Mouse (Mus musculus): Measurements from ENCODE around the gene Smurf1. TPM values are rescaled to one million over a fixed set of nuclear protein-coding genes. Genes with fewer than 3 reads are reported as not detected.

Smurf1 gene
- polyA plus RNA-seq, 1 experiment from 2014 or later: 32.3 TPM

DNA sequence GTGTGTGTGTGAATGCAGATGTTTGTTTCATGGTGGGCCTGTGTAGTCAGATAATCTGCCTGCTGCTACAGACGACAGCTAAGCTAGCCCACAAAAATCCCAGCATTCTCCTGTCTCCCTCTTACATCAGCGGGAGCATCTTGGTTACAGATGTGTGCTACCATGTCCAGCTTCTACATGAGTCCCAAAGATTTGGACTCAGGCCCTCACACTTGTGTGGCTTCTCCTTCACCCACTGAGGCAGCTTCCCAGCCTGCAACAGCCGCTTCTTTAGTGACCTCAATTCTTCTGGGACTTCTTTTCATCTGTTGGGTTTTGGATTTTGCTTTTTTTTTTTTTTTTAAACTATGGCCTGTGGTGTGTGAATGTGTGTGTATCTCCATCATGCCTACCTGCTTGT is 92.8 kb downstream of the Smurf1 start:
- Histone ChIP-seq H3K4me1 (ENCODE audit: control insufficient read depth, insufficient read depth, low read length) (no peaks in the 10 kb centered on the region), H3K4me2 (ENCODE audit: low read length) (no peak overlapping the region), H3K27me3 (ENCODE audit: control insufficient read depth, insufficient read depth, low read depth, low read length) (no peaks in the 10 kb centered on the region), H3K27ac (ENCODE audit: low read length) (no peak overlapping the region), H3K4me3 (ENCODE audit: low read depth, low read length) (no peak overlapping the region), H3K9ac (ENCODE audit: low read depth, low read length) (no peak overlapping the region), H3K36me3 (ENCODE audit: control insufficient read depth, insufficient read depth, low read length) (peaks cover 11% of the 10 kb centered on the region; the same call in 1 of the 2 replicates), H3K9me3 (replicated peaks; ENCODE audit: control insufficient read depth, low read length, poor library complexity, severe bottlenecking) (no peaks in the 10 kb centered on the region)
- no peak for ATAC-seq
- WGBS: 84% methylated on average over 3 of the region's 3 CpGs

DNA sequence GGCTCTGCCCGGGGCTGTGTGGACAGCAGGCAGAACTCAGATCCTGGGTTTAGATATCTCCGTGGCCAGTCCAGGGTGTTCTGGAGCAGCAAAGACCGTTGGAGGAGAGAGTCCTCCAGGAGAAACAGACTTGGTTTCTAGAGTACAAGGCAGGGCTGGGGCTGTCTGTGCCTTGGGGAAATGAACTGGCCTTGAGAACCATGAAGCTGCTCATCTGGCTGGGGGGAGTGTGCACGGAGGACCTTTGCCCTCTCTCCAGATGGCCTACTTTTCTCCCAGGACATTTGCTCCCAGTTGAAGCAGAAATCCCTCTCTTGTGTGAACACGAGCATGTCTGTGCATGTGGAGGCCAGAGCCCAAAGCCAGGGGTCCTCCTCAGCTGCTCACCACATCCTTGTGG is 93.3 kb downstream of the Smurf1 start:
- ATAC-seq: no peak
- Histone ChIP-seq H3K4me3 (ENCODE audit: low read depth, low read length) (no peak overlapping the region), H3K27me3 (ENCODE audit: control insufficient read depth, insufficient read depth, low read depth, low read length) (no peaks in the 10 kb centered on the region), H3K4me2 (ENCODE audit: low read length) (no peak overlapping the region), H3K27ac (ENCODE audit: low read length) (no peak overlapping the region), H3K36me3 (ENCODE audit: control insufficient read depth, insufficient read depth, low read length) (peaks cover 7% of the 10 kb centered on the region; the same call in 1 of the 2 replicates), H3K9me3 (replicated peaks; ENCODE audit: control insufficient read depth, low read length, poor library complexity, severe bottlenecking) (no peaks in the 10 kb centered on the region), H3K4me1 (ENCODE audit: control insufficient read depth, insufficient read depth, low read length) (no peaks in the 10 kb centered on the region), H3K9ac (ENCODE audit: low read depth, low read length) (no peak overlapping the region)
- 84% methylated on average over 5 of the region's 5 CpGs for WGBS

DNA sequence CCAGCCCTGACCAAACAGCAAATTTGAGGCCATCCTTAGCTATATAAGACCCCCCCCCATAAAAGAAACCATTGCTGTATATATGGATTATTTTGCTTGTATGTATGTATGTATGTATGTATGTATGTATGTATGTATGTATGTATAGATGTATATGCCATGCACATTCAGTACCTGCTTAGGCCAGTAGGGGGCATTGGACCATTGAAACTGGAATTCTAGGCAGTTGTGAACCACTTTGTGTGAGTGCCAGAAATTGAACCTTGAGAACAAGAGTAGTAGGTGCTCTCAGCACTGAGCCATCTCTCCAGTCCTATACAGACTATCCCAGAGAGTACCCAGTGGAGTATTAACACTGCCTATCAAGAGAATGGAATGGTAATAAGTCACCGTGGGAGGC is 93.9 kb downstream of the Smurf1 start:
- Histone ChIP-seq H3K27me3 (ENCODE audit: control insufficient read depth, insufficient read depth, low read depth, low read length) (no peaks in the 10 kb centered on the region), H3K4me2 (ENCODE audit: low read length) (no peak overlapping the region), H3K27ac (ENCODE audit: low read length) (no peak overlapping the region), H3K4me1 (ENCODE audit: control insufficient read depth, insufficient read depth, low read length) (no peaks in the 10 kb centered on the region), H3K9me3 (replicated peaks; ENCODE audit: control insufficient read depth, low read length, poor library complexity, severe bottlenecking) (no peaks in the 10 kb centered on the region), H3K36me3 (ENCODE audit: control insufficient read depth, insufficient read depth, low read length) (peaks cover 3% of the 10 kb centered on the region; the same call in 1 of the 2 replicates), H3K4me3 (ENCODE audit: low read depth, low read length) (no peak overlapping the region), H3K9ac (ENCODE audit: low read depth, low read length) (no peak overlapping the region)
- 96% methylated on average over 1 of the region's 1 CpGs for WGBS
- no peak for ATAC-seq

DNA sequence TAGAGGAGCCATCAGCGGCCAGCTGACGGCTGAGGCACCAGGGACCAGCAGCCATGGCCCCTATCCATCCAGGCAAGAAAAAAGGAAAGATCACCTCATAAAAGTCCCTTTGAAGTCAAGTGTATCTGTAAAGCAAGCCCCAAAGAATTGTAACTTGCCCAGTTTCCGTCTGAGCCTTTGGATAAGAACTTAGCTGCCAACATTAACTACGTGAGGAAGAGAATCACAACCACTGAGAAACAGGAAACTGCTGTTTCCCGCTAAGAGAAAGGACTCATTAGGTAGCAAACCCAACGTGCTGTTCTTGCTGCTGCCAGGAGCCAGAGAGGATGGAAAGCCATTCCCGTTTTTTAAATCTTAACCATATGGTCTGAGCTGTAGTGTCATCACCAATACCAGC is 94.9 kb downstream of the Smurf1 start:
- Histone ChIP-seq H3K36me3 (ENCODE audit: control insufficient read depth, insufficient read depth, low read length) (no peaks in the 10 kb centered on the region), H3K4me1 (ENCODE audit: control insufficient read depth, insufficient read depth, low read length) (no peaks in the 10 kb centered on the region), H3K4me2 (ENCODE audit: low read length) (no peak overlapping the region), H3K4me3 (ENCODE audit: low read depth, low read length) (no peak overlapping the region), H3K9ac (ENCODE audit: low read depth, low read length) (no peak overlapping the region), H3K9me3 (replicated peaks; ENCODE audit: control insufficient read depth, low read length, poor library complexity, severe bottlenecking) (no peaks in the 10 kb centered on the region), H3K27me3 (ENCODE audit: control insufficient read depth, insufficient read depth, low read depth, low read length) (no peaks in the 10 kb centered on the region), H3K27ac (ENCODE audit: low read length) (no peak overlapping the region)
- no peak for ATAC-seq
- WGBS: 88% methylated on average over 7 of the region's 7 CpGs

DNA sequence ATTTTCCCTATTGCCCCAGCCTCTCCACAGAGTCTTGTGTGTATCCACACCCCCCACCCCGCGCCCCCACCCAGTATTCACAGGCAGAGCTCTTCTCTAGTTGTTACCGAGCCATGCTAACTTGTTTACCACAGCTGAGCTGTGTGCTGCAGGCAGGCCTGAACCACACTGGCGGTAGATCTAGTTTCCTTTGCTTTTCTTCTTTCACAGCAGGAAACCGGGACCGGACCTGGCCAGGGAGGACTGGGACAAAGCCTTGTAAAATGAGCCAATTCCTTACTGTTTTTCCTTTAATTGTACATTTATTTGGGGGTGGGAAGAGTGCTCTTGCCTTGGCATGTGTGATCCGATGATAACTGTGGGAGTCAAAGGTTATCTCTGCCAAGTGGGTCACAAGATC is 96.2 kb downstream of the Smurf1 start:
- Histone ChIP-seq H3K36me3 (ENCODE audit: control insufficient read depth, insufficient read depth, low read length) (no peaks in the 10 kb centered on the region), H3K4me1 (ENCODE audit: control insufficient read depth, insufficient read depth, low read length) (no peaks in the 10 kb centered on the region), H3K27me3 (ENCODE audit: control insufficient read depth, insufficient read depth, low read depth, low read length) (no peaks in the 10 kb centered on the region), H3K4me2 (ENCODE audit: low read length) (no peak overlapping the region), H3K27ac (ENCODE audit: low read length) (no peak overlapping the region), H3K9ac (ENCODE audit: low read depth, low read length) (no peak overlapping the region), H3K4me3 (ENCODE audit: low read depth, low read length) (no peak overlapping the region), H3K9me3 (replicated peaks; ENCODE audit: control insufficient read depth, low read length, poor library complexity, severe bottlenecking) (no peaks in the 10 kb centered on the region)
- no peak for ATAC-seq
- WGBS: 64% methylated on average over 7 of the region's 7 CpGs

DNA sequence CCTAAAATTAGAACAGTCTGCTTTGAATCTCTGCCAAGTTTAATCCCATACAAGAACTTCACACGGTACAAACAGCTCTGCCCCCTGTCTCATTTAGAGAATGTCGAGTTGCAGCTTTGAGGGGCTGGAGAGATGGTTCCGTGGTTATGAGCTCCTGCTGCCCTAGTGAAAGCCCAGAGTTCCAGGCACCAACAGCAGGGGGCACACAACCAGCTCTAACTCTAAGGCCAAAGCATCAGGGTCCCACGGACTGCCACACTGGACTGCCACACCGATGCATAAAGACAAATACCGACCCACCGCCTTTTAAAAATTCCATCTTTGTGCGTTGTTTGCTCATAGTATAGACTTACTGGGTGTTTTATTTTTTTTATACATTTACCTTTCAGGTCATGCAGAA is 98.7 kb downstream of the Smurf1 start:
- no peak overlapping the region for H3K4me2 ChIP-seq (ENCODE audit: low read length)
- H3K36me3 ChIP-seq (ENCODE audit: control insufficient read depth, insufficient read depth, low read length): no peaks in the 10 kb centered on the region
- no peaks in the 10 kb centered on the region for H3K27me3 ChIP-seq (ENCODE audit: control insufficient read depth, insufficient read depth, low read depth, low read length)
- no peaks in the 10 kb centered on the region for H3K9me3 ChIP-seq (replicated peaks; ENCODE audit: control insufficient read depth, low read length, poor library complexity, severe bottlenecking)
- no peak overlapping the region for H3K27ac ChIP-seq (ENCODE audit: low read length)
- no peaks in the 10 kb centered on the region for H3K4me1 ChIP-seq (ENCODE audit: control insufficient read depth, insufficient read depth, low read length)
- no peak for ATAC-seq
- no peak overlapping the region for H3K9ac ChIP-seq (ENCODE audit: low read depth, low read length)
- H3K4me3 ChIP-seq (ENCODE audit: low read depth, low read length): no peak overlapping the region
- WGBS: 83% methylated on average over 8 of the region's 8 CpGs

DNA sequence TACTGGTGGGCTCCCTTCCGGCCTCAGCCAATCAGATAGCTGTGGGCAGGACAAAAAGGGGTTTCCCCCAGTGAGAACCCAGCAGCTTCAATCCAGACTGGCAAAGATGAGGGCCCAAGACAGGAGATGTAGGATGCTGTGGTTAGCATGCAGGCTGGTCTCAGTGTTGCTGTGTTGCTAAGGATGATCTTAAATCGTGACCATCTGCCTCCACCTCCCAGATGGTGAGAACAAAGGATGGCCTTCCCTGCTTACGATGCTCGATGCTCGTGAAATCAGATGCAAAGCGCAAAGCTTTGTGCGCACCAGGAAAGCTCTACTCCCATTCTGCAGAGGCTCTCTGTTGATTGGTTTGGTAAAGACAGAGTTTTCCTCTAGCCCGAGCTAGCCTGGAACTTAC is 104.7 kb downstream of the Smurf1 start:
- Histone ChIP-seq H3K36me3 (ENCODE audit: control insufficient read depth, insufficient read depth, low read length) (peaks cover 39% of the 10 kb centered on the region), H3K27me3 (ENCODE audit: control insufficient read depth, insufficient read depth, low read depth, low read length) (no peaks in the 10 kb centered on the region), H3K4me1 (ENCODE audit: control insufficient read depth, insufficient read depth, low read length) (no peaks in the 10 kb centered on the region), H3K4me3 (ENCODE audit: low read depth, low read length) (no peak overlapping the region), H3K9ac (ENCODE audit: low read depth, low read length) (no peak overlapping the region), H3K9me3 (replicated peaks; ENCODE audit: control insufficient read depth, low read length, poor library complexity, severe bottlenecking) (no peaks in the 10 kb centered on the region), H3K27ac (ENCODE audit: low read length) (no peak overlapping the region), H3K4me2 (ENCODE audit: low read length) (no peak overlapping the region)
- ATAC-seq: no peak
- WGBS: 93% methylated on average over 8 of the region's 8 CpGs

DNA sequence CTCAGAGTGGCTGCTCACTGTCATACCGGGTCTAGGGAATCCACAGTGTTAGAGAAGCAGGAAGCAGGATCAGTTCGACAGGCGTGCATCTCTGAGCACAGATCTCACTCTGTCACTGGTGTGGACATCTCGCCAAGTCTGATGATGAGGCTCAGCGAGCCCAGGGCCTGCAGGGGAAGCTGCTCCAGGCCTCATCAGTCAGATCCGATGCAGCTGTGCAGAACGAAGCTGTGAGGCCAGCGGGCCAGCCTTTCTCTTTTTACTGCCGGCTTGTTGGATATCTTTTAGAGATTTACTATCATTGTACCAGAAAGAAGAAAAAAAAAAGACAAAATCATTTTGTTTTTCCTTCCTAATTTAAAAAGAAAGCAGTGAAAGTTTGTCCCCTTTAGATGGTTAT is 106.4 kb downstream of the Smurf1 start:
- 96% methylated on average over 9 of the region's 9 CpGs for WGBS
- no peak overlapping the region for H3K4me2 ChIP-seq (ENCODE audit: low read length)
- no peak overlapping the region for H3K27ac ChIP-seq (ENCODE audit: low read length)
- no peak for ATAC-seq
- no peak overlapping the region for H3K9ac ChIP-seq (ENCODE audit: low read depth, low read length)
- no peak overlapping the region for H3K4me3 ChIP-seq (ENCODE audit: low read depth, low read length)
- H3K36me3 ChIP-seq (ENCODE audit: control insufficient read depth, insufficient read depth, low read length): peaks cover 49% of the 10 kb centered on the region
- H3K27me3 ChIP-seq (ENCODE audit: control insufficient read depth, insufficient read depth, low read depth, low read length): no peaks in the 10 kb centered on the region
- H3K4me1 ChIP-seq (ENCODE audit: control insufficient read depth, insufficient read depth, low read length): no peaks in the 10 kb centered on the region
- H3K9me3 ChIP-seq (replicated peaks; ENCODE audit: control insufficient read depth, low read length, poor library complexity, severe bottlenecking): no peaks in the 10 kb centered on the region

DNA sequence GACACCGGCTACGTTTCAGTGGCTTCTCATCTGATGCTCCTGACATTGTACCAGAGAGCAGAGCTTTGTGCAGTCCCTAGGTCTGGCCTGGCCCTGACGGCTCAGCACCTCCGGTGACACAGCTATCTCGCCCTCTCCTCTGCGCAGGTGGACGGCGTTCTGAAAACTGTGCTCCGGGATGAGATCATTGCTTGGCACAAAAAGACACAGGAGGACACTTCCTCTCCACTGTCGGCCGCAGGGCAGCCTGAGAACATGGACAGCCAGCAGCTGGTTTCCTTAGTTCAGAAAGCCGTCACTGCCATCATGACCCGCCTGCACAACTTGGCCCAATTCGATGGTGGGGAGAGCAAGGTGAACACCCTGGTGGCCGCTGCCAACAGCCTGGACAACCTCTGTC is 107.1 kb downstream of the Smurf1 start:
- peaks cover 56% of the 10 kb centered on the region for H3K36me3 ChIP-seq (ENCODE audit: control insufficient read depth, insufficient read depth, low read length)
- H3K27ac ChIP-seq (ENCODE audit: low read length): no peak overlapping the region
- no peaks in the 10 kb centered on the region for H3K27me3 ChIP-seq (ENCODE audit: control insufficient read depth, insufficient read depth, low read depth, low read length)
- ATAC-seq: no peak
- 97% methylated on average over 15 of the region's 15 CpGs for WGBS
- H3K9ac ChIP-seq (ENCODE audit: low read depth, low read length): no peak overlapping the region
- no peak overlapping the region for H3K4me3 ChIP-seq (ENCODE audit: low read depth, low read length)
- H3K4me2 ChIP-seq (ENCODE audit: low read length): no peak overlapping the region
- no peaks in the 10 kb centered on the region for H3K9me3 ChIP-seq (replicated peaks; ENCODE audit: control insufficient read depth, low read length, poor library complexity, severe bottlenecking)
- H3K4me1 ChIP-seq (ENCODE audit: control insufficient read depth, insufficient read depth, low read length): no peaks in the 10 kb centered on the region

DNA sequence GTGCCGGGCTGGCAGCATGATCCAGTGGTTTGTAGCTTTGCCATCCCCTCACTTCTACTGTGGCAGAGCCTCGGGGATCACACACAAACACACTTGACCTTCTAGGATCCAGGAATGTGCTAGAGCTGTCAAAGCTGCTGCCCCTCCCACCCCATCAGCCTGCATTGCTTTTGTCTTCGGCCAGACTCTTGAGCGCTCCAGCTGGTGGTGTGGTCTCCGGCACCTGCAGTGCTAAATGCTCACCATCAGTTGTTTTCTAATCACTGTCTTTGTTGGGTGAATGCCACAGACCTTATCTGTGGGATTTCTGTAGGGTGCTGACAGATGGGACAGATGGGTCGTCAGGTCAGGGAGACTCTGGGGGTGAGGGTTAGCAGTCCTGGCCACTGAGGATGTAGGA is 109.7 kb downstream of the Smurf1 start:
- 70% methylated on average over 6 of the region's 6 CpGs for WGBS
- no peak overlapping the region for H3K4me2 ChIP-seq (ENCODE audit: low read length)
- H3K4me3 ChIP-seq (ENCODE audit: low read depth, low read length): no peak overlapping the region
- no peak overlapping the region for H3K9ac ChIP-seq (ENCODE audit: low read depth, low read length)
- peaks cover 69% of the 10 kb centered on the region for H3K36me3 ChIP-seq (ENCODE audit: control insufficient read depth, insufficient read depth, low read length)
- no peaks in the 10 kb centered on the region for H3K4me1 ChIP-seq (ENCODE audit: control insufficient read depth, insufficient read depth, low read length)
- no peak for ATAC-seq
- no peaks in the 10 kb centered on the region for H3K9me3 ChIP-seq (replicated peaks; ENCODE audit: control insufficient read depth, low read length, poor library complexity, severe bottlenecking)
- no peak overlapping the region for H3K27ac ChIP-seq (ENCODE audit: low read length)
- no peaks in the 10 kb centered on the region for H3K27me3 ChIP-seq (ENCODE audit: control insufficient read depth, insufficient read depth, low read depth, low read length)
